Mouse (Mus musculus) heart, embryonic 14.5 days (tissue): Measurements from ENCODE around the gene Fam53a. TPM values are rescaled to one million over a fixed set of nuclear protein-coding genes. Genes with fewer than 3 reads are reported as not detected.

Experiments
- ATAC-seq: fragments of 200-750 bp; cut with Nextera tagmentation; 2 replicates; pipeline ENCODE4 v1.8.0; 2017; ENCODE audit warnings: low read depth, moderate TSS enrichment; ENCODE audit not compliant: insufficient number of reproducible peaks, insufficient read depth, low FRiP score
- H3K27ac ChIP-seq, 2 experiments: fragments of 200-500 bp in 1 of 2; fragments of 300-500 bp in 1 of 2; sonication (generic) in 1 of 2; replicated peaks in 1 of 2; 2 replicates each; pipeline ENCODE4 v1.5.1; 2012 to 2014; ENCODE audit warnings: low read depth in 2 of 2, low read length in 2 of 2, control low read depth in 1 of 2, mild to moderate bottlenecking in 1 of 2, mixed read lengths in 1 of 2; ENCODE audit not compliant: control insufficient read depth in 1 of 2, insufficient read depth in 1 of 2
- H3K27me3 ChIP-seq: fragments of 300-500 bp; sonication (generic); 2 replicates; pipeline ENCODE4 v1.6.1; 2014; ENCODE audit warnings: mild to moderate bottlenecking, low read length, control low read depth; ENCODE audit not compliant: control insufficient read depth, insufficient read depth
- H3K36me3 ChIP-seq: fragments of 300-500 bp; sonication (generic); 2 replicates; pipeline ENCODE4 v1.6.1; 2014; ENCODE audit warnings: mild to moderate bottlenecking, control low read depth, low read length, mixed read lengths; ENCODE audit not compliant: control insufficient read depth, insufficient read depth
- H3K4me1 ChIP-seq, 2 experiments: fragments of 200-500 bp in 1 of 2; fragments of 300-500 bp in 1 of 2; sonication (generic) in 1 of 2; 2 replicates each; pipeline ENCODE4 v1.6.1; 2012 to 2014; ENCODE audit warnings: low read length in 2 of 2, control low read depth in 1 of 2, mixed read lengths in 1 of 2; ENCODE audit not compliant: control insufficient read depth in 2 of 2, insufficient read depth in 2 of 2
- H3K4me2 ChIP-seq: fragments of 300-500 bp; sonication (generic); 2 replicates; pipeline ENCODE4 v1.6.1; 2014; ENCODE audit warnings: mild to moderate bottlenecking, low read length
- H3K4me3 ChIP-seq, 2 experiments: fragments of 200-500 bp in 1 of 2; fragments of 300-500 bp in 1 of 2; sonication (generic) in 1 of 2; 2 replicates each; pipeline ENCODE4 v1.5.1; 2012 to 2014; ENCODE audit warnings: low read length in 2 of 2, mild to moderate bottlenecking in 2 of 2, control low read depth in 1 of 2, low read depth in 1 of 2, moderate library complexity in 1 of 2; ENCODE audit not compliant: control insufficient read depth in 1 of 2, insufficient read depth in 1 of 2
- H3K9ac ChIP-seq: fragments of 300-500 bp; sonication (generic); 2 replicates; pipeline ENCODE4 v1.6.1; 2014; ENCODE audit warnings: mild to moderate bottlenecking, low read length
- H3K9me3 ChIP-seq: fragments of 300-500 bp; sonication (generic); 2 replicates; pipeline ENCODE4 v1.6.1; 2016; ENCODE audit warnings: low read length, control low read depth; ENCODE audit not compliant: control insufficient read depth
- WGBS: fragments of 180-500 bp; shearing (Covaris S2); extraction: QIAGEN DNeasy Blood & Tissue Kit; methylation state at CpG from one replicate; pipeline ENCODE4 v1.1.7; 2014; 5-methylcytosine and 5-hydroxymethylcytosine counted together
- polyA plus RNA-seq: library from polyadenylated mRNA; unstranded; fragments of >200 nt; fragmentation: Nextera tagmentation; extraction: Ambion mirVana; gene quantifications from 2 replicates; pipeline ENCODE4 v1.2.1, GENCODE M21; 2014

Fam53a gene
- polyA plus RNA-seq, 1 experiment from 2014 or later, result 58.3 TPM

DNA sequence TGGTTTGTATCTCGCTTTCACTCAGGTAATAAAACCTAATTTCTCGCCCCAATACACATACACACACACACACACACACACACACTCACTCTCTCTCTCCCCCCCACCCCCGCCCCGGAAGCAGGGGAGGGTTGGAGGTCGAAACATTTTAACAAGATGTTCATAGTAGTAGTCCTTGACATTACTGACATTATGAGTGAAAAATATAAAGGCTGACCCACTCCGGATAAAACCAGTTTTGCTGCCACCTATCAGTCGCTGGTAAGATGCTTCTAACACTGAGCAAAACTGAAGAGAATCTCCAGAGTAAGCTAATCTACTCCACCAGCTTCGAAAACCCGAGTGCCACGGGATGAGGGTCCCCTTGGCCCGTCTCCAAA lies 22.1 kb upstream of the Fam53a start:
- H3K9ac ChIP-seq, result peak overlapping the region; percentile 81
- peaks cover 69% of the 10 kb centered on the region for H3K36me3 ChIP-seq
- H3K4me1 ChIP-seq, result peaks cover 2 to 34% of the 10 kb centered on the region in 2 experiments
- no peaks in the 10 kb centered on the region for H3K9me3 ChIP-seq
- WGBS, result 2% methylated on average over 11 of the region's 11 CpGs
- H3K27me3 ChIP-seq, result no peaks in the 10 kb centered on the region
- ATAC-seq, result no peak
- peak overlapping the region; percentile 86 for H3K4me2 ChIP-seq
- H3K4me3 ChIP-seq, result peak overlapping the region; percentile 67 to 84
- H3K27ac ChIP-seq, result peak overlapping the region; percentile 94 to 98

DNA sequence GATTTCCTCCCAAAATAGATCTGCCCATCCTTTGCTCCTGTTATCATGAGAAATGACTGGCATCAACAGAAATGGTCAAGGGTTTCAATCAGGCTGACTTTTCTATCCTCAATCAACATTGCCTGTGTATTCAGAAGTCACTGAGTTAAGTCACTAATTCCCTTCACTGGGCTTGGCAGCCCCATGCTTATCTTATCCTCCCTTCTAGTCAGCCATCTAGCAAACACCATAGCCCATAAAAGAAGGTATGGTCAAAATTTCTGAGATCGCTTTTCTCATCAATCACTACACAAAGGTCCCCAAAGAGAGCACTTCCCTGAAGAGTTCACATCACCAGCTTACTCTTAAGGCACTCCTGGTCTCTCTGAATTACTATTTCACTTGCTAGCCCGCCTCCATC lies 21.6 kb upstream of the Fam53a start:
- no peak for ATAC-seq
- H3K4me2 ChIP-seq, result peak overlapping the region; percentile 86
- H3K4me3 ChIP-seq, result peak overlapping the region; percentile 67 to 84
- H3K9me3 ChIP-seq, result no peaks in the 10 kb centered on the region
- H3K9ac ChIP-seq, result peak overlapping the region; percentile 81
- peak overlapping the region; percentile 94 to 98; a peak in 2 of 4 replicates for H3K27ac ChIP-seq
- 16% methylated on average over 2 of the region's 2 CpGs for WGBS
- no peaks in the 10 kb centered on the region for H3K27me3 ChIP-seq
- peaks cover 2 to 29% of the 10 kb centered on the region in 2 experiments for H3K4me1 ChIP-seq
- H3K36me3 ChIP-seq, result peaks cover 74% of the 10 kb centered on the region

DNA sequence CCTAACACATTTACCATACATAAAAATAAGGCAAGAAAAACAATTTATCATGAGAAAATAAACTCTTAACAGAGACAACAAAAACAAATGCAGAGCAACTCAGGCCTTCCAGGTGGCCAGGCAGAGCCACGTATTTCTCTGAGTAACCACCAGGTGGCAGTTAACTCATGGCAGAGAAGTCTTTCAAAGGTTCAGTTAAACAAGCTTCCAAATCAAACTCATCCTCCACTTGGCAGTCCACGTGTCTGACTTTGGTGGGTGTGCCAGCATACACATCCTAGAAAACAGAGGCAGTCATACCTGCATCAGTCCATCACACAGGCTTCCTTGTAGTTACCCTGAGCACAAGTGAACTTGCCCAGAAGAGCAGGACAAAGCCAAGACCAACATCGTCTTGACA lies 11.2 kb upstream of the Fam53a start:
- no peaks in the 10 kb centered on the region for H3K27me3 ChIP-seq
- H3K9me3 ChIP-seq, result no peaks in the 10 kb centered on the region
- no peak overlapping the region for H3K4me3 ChIP-seq
- no peak overlapping the region for H3K9ac ChIP-seq
- peaks cover 80% of the 10 kb centered on the region for H3K36me3 ChIP-seq
- H3K4me1 ChIP-seq, result no peaks in the 10 kb centered on the region
- no peak overlapping the region for H3K4me2 ChIP-seq
- no peak for ATAC-seq
- WGBS, result 35% methylated on average over 3 of the region's 3 CpGs
- H3K27ac ChIP-seq, result no peak overlapping the region

DNA sequence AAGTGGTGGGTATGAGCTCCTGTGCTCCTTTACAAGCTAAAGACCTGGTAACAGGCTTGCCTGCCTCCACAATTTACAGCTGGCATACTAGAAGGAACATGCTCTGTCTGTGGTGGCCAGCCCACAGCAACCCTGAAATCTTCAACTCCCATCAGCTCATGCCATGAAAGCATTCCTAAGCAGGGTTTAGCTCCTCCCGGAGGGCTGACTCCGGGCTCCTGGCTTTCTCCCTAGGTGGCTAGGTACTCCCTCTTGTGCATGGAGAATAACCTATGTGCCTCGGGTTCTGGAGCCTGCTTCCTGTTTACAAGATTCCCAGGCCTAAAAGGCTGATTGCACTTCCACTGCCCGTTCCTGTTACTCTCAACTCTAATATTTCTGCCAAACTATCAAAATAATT lies 9.4 kb upstream of the Fam53a start:
- no peak overlapping the region for H3K9ac ChIP-seq
- H3K4me1 ChIP-seq, result no peaks in the 10 kb centered on the region
- no peak overlapping the region for H3K27ac ChIP-seq
- WGBS, result 58% methylated on average over 4 of the region's 4 CpGs
- no peak for ATAC-seq
- no peaks in the 10 kb centered on the region for H3K27me3 ChIP-seq
- H3K4me3 ChIP-seq, result no peak overlapping the region
- H3K9me3 ChIP-seq, result no peaks in the 10 kb centered on the region
- no peak overlapping the region for H3K4me2 ChIP-seq
- H3K36me3 ChIP-seq, result peaks cover 69% of the 10 kb centered on the region

DNA sequence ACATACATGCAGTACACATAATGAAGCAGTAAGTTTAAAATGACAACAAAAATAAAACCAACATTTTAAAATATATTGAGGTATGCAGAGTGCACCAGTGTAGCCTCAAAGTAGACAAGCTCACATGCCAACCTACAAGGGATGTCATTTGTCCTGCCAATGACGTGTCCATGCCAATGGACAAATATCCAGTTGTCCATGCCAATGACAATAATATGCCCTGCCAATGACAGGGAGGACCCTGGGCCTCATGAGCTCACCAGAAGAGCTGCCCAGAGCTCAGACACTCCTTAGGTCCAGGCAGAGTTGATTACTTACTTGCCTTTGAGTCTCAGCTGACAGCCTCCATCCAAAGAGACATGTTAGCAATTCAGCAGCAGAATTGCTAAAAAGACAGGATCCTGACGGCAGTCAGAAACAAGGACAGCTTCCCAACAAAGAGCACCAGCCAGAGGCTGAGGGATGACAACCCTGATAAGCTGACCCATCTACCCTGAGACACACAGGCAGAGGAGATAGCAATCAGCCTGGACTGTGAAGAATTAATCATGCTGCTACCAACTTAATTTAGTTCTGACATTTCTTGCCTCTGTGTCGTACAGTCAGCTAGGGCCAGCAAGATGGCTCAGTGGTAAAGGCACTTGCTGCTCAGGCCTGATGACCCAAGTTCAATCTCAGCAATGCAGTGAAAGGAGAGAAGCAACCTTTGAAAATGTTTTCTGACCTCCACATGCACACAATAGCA lies 8.3 kb upstream of the Fam53a start:
- 58% methylated on average over 3 of the region's 3 CpGs for WGBS

DNA sequence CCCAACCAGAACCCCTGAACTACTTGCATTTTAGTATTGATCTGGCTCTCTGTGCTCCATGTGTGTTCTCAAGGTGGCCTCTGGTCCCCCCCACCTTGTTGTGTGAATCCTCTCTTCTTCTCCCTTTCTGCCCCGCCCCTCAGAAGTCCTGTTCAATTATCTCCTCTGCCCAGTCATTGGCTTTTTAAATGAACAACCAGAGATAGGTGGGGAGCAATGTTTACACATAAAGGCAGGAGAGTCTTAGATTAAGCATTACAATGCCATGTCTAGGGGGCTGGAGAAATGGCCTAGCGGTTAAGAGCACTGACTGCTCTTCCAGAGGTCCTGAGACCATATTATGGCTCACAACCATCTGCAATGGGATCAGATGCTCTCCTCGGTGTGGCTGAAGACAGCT lies 5.9 kb upstream of the Fam53a start:
- WGBS, result 88% methylated on average over 3 of the region's 3 CpGs
- no peak overlapping the region for H3K27ac ChIP-seq
- H3K4me2 ChIP-seq, result no peak overlapping the region
- no peak overlapping the region for H3K9ac ChIP-seq
- peaks cover 2 to 4% of the 10 kb centered on the region in 2 experiments; a peak in 3 of 4 replicates for H3K4me1 ChIP-seq
- H3K4me3 ChIP-seq, result no peak overlapping the region
- H3K36me3 ChIP-seq, result peaks cover 34% of the 10 kb centered on the region
- ATAC-seq, result no peak
- no peaks in the 10 kb centered on the region for H3K27me3 ChIP-seq
- H3K9me3 ChIP-seq, result no peaks in the 10 kb centered on the region

More for the DNA sequence above, 8.3 kb upstream of the Fam53a start:
- H3K9ac ChIP-seq, result no peak overlapping the region
- H3K4me2 ChIP-seq, result no peak overlapping the region
- no peak for ATAC-seq
- peaks cover 59% of the 10 kb centered on the region for H3K36me3 ChIP-seq
- no peaks in the 10 kb centered on the region for H3K4me1 ChIP-seq
- H3K9me3 ChIP-seq, result no peaks in the 10 kb centered on the region
- H3K4me3 ChIP-seq, result no peak overlapping the region
- H3K27me3 ChIP-seq, result no peaks in the 10 kb centered on the region
- H3K27ac ChIP-seq, result 0 out of 4 replicates have a peak overlapping the region, but pooled peaks of 1 of the 2 experiments have one; percentile 1

DNA sequence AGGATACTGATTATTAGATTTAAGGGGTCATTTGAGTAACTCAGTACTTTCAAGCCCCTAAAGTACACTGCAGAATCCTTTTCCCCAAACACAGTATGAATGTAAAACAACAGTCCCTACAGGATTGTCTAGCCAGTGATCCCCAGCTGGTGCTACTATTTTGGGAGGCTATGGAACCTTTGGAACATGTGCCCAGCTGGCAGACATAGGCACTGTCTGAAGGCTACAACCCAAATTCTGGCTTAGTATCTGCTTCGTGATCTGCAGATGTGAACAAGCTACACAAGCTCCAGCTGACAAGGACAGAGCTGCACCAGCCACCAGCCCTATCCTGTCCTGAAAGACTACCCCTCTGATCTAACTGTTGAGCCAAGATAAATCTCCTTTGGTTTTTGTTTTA lies 3.1 kb upstream of the Fam53a start:
- no peak overlapping the region for H3K9ac ChIP-seq
- no peaks in the 10 kb centered on the region for H3K9me3 ChIP-seq
- ATAC-seq, result no peak
- WGBS, result 83% methylated on average over 1 of the region's 1 CpGs
- H3K36me3 ChIP-seq, result peaks cover 11% of the 10 kb centered on the region
- H3K4me3 ChIP-seq, result no peak overlapping the region
- H3K4me2 ChIP-seq, result no peak overlapping the region
- H3K27me3 ChIP-seq, result no peaks in the 10 kb centered on the region
- H3K4me1 ChIP-seq, result peaks cover 6 to 14% of the 10 kb centered on the region in 2 experiments
- no peak overlapping the region for H3K27ac ChIP-seq
